Mouse (Mus musculus) kidney, embryonic 15.5 days (tissue): Measurements from ENCODE around the gene Usp7. TPM values are rescaled to one million over a fixed set of nuclear protein-coding genes. Genes with fewer than 3 reads are reported as not detected.

Source experiments
- polyA plus RNA-seq: library from polyadenylated mRNA; unstranded; fragments of >200 nt; fragmentation: Nextera tagmentation; extraction: Ambion mirVana; gene quantifications from 2 replicates; pipeline ENCODE4 v1.2.1, GENCODE M21; 2015

Usp7 gene
- polyA plus RNA-seq, 1 experiment from 2014 or later: 31.3 TPM

Other genes with a start within 250 kb of the Usp7 start
- gene Pmm2, start 154.6 kb downstream of the Usp7 start, polyA plus RNA-seq: 54.1 and 56.4 TPM in 2 replicates
- 19.8 and 20.9 TPM in 2 replicates for gene Tmem186, start 154.6 kb downstream of the Usp7 start, polyA plus RNA-seq
- 76.8 and 80.8 TPM in 2 replicates for gene Carhsp1, start 120.2 kb downstream of the Usp7 start, polyA plus RNA-seq
- not detected in 2 replicates for gene Gm5767, start 111.5 kb downstream of the Usp7 start, polyA plus RNA-seq
- 20.4 and 20.8 TPM in 2 replicates for gene 1810013L24Rik, start 37.8 kb upstream of the Usp7 start, polyA plus RNA-seq